Mouse (Mus musculus): ENCODE results near the gene Etfbkmt. TPM values are rescaled to one million over a fixed set of nuclear protein-coding genes. Genes with fewer than 3 reads are reported as not detected.
"Not testable (repeated sequence)": the region's sequence is repeated elsewhere in the genome, so short reads cannot be mapped to it uniquely, and the experiment has no call there.

Etfbkmt gene
- polyA plus RNA-seq, 1 experiment from 2014 or later = 8.2 TPM

DNA sequence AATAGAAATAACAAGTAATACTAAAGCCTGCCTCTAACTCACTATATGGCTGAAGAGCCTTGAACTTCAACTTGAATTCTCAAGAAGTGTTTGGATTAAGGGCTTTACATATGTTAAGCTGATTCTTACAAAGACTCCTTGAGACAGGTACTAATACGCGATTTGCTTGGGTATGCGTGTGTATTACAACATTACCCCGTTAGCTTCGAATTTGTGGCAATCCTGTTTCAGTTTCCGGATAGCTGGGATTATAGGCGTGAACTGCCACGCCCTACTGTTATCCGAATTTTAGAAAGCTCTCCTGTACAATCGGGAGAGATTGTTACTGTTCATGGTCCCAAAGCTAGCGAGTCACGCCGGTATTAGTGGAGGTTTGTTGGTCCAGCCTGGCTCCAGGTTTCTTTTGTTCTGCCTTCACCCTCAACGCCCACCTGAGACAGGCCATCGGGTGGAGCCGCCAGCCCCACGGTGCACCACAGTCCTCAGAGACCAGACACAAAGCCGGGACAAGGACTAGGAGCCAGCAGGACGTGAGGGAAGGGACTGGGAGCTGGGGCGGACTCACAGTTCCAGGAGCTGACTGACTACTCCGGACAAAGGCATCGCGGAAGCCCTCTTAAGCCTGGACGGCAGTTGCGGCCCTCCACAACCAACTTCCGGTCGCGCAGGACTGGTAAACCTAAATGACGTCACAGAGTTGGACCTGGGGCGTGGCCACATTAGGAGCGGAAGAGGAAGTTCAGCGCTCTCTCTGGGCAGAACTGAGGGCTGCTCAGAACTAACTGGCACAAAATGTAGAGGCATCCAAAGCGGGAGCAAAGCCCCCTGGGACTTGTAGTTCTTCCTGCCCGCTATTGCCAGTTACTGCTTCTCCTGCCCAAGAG is 48.6 kb downstream of the Etfbkmt start, which contains the start of gene Amn1:
TSS of gene Amn1 (minus strand) at position 672 of the 884 bp plus-strand sequence.
- Histone ChIP-seq H3K4me2 (ENCODE audit: low read depth) (peak within 1 kb of the TSS; percentile 65), H3K4me3 (ENCODE audit: low read depth, low read length) (peak within 1 kb of the TSS; percentile 84), H3K27me3 (ENCODE audit: control insufficient read depth, insufficient read depth, low read length) (no peaks in the 10 kb centered on the region), H3K36me3 (ENCODE audit: control insufficient read depth, insufficient read depth, low read length) (no peaks in the 10 kb centered on the region), H3K4me1 (ENCODE audit: control insufficient read depth, insufficient read depth, low read length) (peaks cover 5% of the 10 kb centered on the region; the same call in 1 of the 2 replicates), H3K9ac (ENCODE audit: low read length) (peak within 1 kb of the TSS; percentile 99), H3K9me3 (ENCODE audit: control insufficient read depth, low read length) (no peaks in the 10 kb centered on the region), H3K27ac (ENCODE audit: low read depth, low read length) (peak within 1 kb of the TSS; percentile 95)
- 1% methylated on average over 34 of the region's 34 CpGs for WGBS
- ATAC-seq (ENCODE audit: insufficient read depth, low FRiP score, low TSS enrichment) (peak; percentile 99), DNase-seq (ENCODE audit: low spot score) (peak; percentile 95)

- peak overlapping the region; percentile 84 for H3K4me3 ChIP-seq (ENCODE audit: low read depth, low read length)
- peak; percentile 71; the same call in 1 of the 2 replicates for ATAC-seq (ENCODE audit: insufficient read depth, low FRiP score, low TSS enrichment)
- WGBS = 36% methylated on average over 8 of the region's 8 CpGs
- DNase-seq (ENCODE audit: low spot score) = no peak
- H3K9ac ChIP-seq (ENCODE audit: low read length) = peak overlapping the region; percentile 99
- H3K4me2 ChIP-seq (ENCODE audit: low read depth) = peak overlapping the region; percentile 65
- peaks cover 5% of the 10 kb centered on the region; the same call in 1 of the 2 replicates for H3K4me1 ChIP-seq (ENCODE audit: control insufficient read depth, insufficient read depth, low read length)
- no peaks in the 10 kb centered on the region for H3K9me3 ChIP-seq (ENCODE audit: control insufficient read depth, low read length)
- H3K36me3 ChIP-seq (ENCODE audit: control insufficient read depth, insufficient read depth, low read length) = no peaks in the 10 kb centered on the region
- peak overlapping the region; percentile 95; the same call in 1 of the 2 replicates for H3K27ac ChIP-seq (ENCODE audit: low read depth, low read length)
- no peaks in the 10 kb centered on the region for H3K27me3 ChIP-seq (ENCODE audit: control insufficient read depth, insufficient read depth, low read length)
Measured at GRCm38 (mm10) chr6:149188925-149189257, 49.2 kb downstream of the Etfbkmt start.

DNA sequence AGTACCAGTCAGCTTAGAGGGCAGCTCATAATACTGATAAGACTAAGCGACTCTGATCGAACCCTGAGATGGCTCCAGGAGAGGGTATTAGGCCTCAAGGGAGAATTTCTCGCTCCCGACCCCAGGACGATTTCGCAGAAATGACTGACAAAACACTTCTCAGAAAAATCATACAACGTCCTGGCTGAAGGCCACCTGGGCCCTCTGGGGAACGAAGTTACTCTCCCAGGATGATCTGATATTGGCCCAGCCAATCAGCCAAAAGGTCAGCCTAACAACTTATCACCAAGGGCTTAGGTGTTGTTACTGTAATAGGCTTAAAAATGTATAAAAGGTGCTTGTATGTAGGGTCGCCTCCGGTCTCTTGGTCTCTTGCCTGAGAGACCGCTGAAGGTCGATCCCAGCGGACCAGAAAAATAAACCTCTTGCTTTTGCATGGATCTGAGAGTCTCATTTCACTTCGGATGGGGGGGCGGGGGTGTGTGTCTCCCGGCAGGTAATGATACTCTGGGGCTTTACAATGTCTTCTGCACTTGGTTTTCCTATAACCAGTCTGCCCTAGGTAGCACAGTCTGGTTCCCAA is 49.8 kb downstream of the Etfbkmt start:
- H3K36me3 ChIP-seq (ENCODE audit: control insufficient read depth, insufficient read depth, low read length) = no peaks in the 10 kb centered on the region
- no peak overlapping the region for H3K4me2 ChIP-seq (ENCODE audit: low read depth)
- no peaks in the 10 kb centered on the region for H3K27me3 ChIP-seq (ENCODE audit: control insufficient read depth, insufficient read depth, low read length)
- H3K27ac ChIP-seq (ENCODE audit: low read depth, low read length) = no peak overlapping the region
- ATAC-seq (ENCODE audit: insufficient read depth, low FRiP score, low TSS enrichment) (no peak), DNase-seq (ENCODE audit: low spot score) (no peak)
- peaks cover 5% of the 10 kb centered on the region; the same call in 1 of the 2 replicates for H3K4me1 ChIP-seq (ENCODE audit: control insufficient read depth, insufficient read depth, low read length)
- no peak overlapping the region for H3K9ac ChIP-seq (ENCODE audit: low read length)
- WGBS = 96% methylated on average over 16 of the region's 16 CpGs
- H3K4me3 ChIP-seq (ENCODE audit: low read depth, low read length) = no peak overlapping the region
- no peaks in the 10 kb centered on the region for H3K9me3 ChIP-seq (ENCODE audit: control insufficient read depth, low read length)

- not testable (repeated sequence) for H3K9ac ChIP-seq (ENCODE audit: low read length); DNase-seq (ENCODE audit: low spot score); H3K36me3 ChIP-seq (ENCODE audit: control insufficient read depth, insufficient read depth, low read length); ATAC-seq (ENCODE audit: insufficient read depth, low FRiP score, low TSS enrichment); H3K9me3 ChIP-seq (ENCODE audit: control insufficient read depth, low read length); H3K4me3 ChIP-seq (ENCODE audit: low read depth, low read length); H3K27ac ChIP-seq (ENCODE audit: low read depth, low read length); H3K27me3 ChIP-seq (ENCODE audit: control insufficient read depth, insufficient read depth, low read length); H3K4me1 ChIP-seq (ENCODE audit: control insufficient read depth, insufficient read depth, low read length); H3K4me2 ChIP-seq (ENCODE audit: low read depth)
- WGBS = 88% methylated on average over 5 of the region's 5 CpGs
Measured at GRCm38 (mm10) chr6:149191951-149192350, 52.3 kb downstream of the Etfbkmt start.

GRCm38 (mm10) chr6:149193276-149193905 is 53.7 kb downstream of the Etfbkmt start:
- no peak overlapping the region for H3K27ac ChIP-seq (ENCODE audit: low read depth, low read length)
- H3K27me3 ChIP-seq (ENCODE audit: control insufficient read depth, insufficient read depth, low read length) = no peaks in the 10 kb centered on the region
- no peaks in the 10 kb centered on the region for H3K36me3 ChIP-seq (ENCODE audit: control insufficient read depth, insufficient read depth, low read length)
- H3K4me2 ChIP-seq (ENCODE audit: low read depth) = no peak overlapping the region
- no peaks in the 10 kb centered on the region for H3K9me3 ChIP-seq (ENCODE audit: control insufficient read depth, low read length)
- 84% methylated on average over 5 of the region's 5 CpGs for WGBS
- ATAC-seq (ENCODE audit: insufficient read depth, low FRiP score, low TSS enrichment) (no peak), DNase-seq (ENCODE audit: low spot score) (no peak)
- H3K4me3 ChIP-seq (ENCODE audit: low read depth, low read length) = no peak overlapping the region
- no peak overlapping the region for H3K9ac ChIP-seq (ENCODE audit: low read length)
- H3K4me1 ChIP-seq (ENCODE audit: control insufficient read depth, insufficient read depth, low read length) = no peaks in the 10 kb centered on the region

DNA sequence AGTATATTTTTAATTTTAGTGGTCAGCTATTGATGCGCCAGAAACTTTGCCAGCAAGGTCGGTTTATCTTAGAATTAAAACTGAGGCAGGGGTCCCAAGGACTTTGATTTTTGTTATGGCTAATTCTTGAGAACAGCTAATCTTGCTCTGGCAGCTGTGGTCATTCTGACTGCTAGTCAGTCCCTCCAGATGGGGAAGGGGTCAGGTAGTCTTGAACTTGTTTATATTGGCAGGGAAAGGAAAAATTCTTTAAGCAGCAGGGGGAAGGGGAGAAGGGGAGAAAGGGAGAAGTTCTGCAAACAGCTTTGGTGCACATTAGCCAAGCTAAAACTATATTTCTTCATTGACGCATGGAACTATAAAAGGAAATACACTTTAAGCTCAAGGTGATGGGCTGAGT is 57.5 kb downstream of the Etfbkmt start:
- WGBS = 84% methylated on average over 3 of the region's 3 CpGs
- no peak overlapping the region for H3K9ac ChIP-seq (ENCODE audit: low read length)
- no peaks in the 10 kb centered on the region for H3K36me3 ChIP-seq (ENCODE audit: control insufficient read depth, insufficient read depth, low read length)
- DNase-seq (ENCODE audit: low spot score) (no peak), ATAC-seq (ENCODE audit: insufficient read depth, low FRiP score, low TSS enrichment) (no peak)
- H3K4me2 ChIP-seq (ENCODE audit: low read depth) = no peak overlapping the region
- no peak overlapping the region for H3K27ac ChIP-seq (ENCODE audit: low read depth, low read length)
- no peaks in the 10 kb centered on the region for H3K4me1 ChIP-seq (ENCODE audit: control insufficient read depth, insufficient read depth, low read length)
- no peaks in the 10 kb centered on the region for H3K9me3 ChIP-seq (ENCODE audit: control insufficient read depth, low read length)
- no peaks in the 10 kb centered on the region for H3K27me3 ChIP-seq (ENCODE audit: control insufficient read depth, insufficient read depth, low read length)
- no peak overlapping the region for H3K4me3 ChIP-seq (ENCODE audit: low read depth, low read length)

DNA sequence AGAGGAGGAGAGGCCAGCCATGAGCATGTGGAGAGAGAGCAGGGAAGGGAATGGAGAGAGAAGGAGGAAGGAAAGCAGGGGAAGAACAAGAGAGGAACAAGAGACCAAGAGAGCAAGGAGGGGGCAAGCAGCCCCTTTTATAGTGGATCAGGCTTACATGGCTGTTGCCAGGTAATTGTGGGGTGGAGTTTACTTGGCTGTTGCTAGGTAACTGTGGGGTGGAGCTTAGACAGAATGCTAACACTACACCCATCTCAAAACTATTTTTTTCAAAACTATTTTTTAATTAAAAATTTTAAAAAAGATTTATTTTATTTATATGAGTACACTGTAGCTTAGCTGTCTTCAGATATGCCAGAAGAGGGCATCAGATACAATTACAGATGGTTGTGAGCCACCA is 58.9 kb downstream of the Etfbkmt start:
- DNase-seq (ENCODE audit: low spot score) = no peak
- H3K9me3 ChIP-seq (ENCODE audit: control insufficient read depth, low read length) = no peaks in the 10 kb centered on the region
- H3K27me3 ChIP-seq (ENCODE audit: control insufficient read depth, insufficient read depth, low read length) = no peaks in the 10 kb centered on the region
- H3K4me3 ChIP-seq (ENCODE audit: low read depth, low read length) = no peak overlapping the region
- H3K27ac ChIP-seq (ENCODE audit: low read depth, low read length) = no peak overlapping the region
- H3K4me1 ChIP-seq (ENCODE audit: control insufficient read depth, insufficient read depth, low read length) = no peaks in the 10 kb centered on the region
- no peak overlapping the region for H3K4me2 ChIP-seq (ENCODE audit: low read depth)
- no peak overlapping the region for H3K9ac ChIP-seq (ENCODE audit: low read length)
- no peaks in the 10 kb centered on the region for H3K36me3 ChIP-seq (ENCODE audit: control insufficient read depth, insufficient read depth, low read length)
- ATAC-seq (ENCODE audit: insufficient read depth, low FRiP score, low TSS enrichment) = no peak

Measured in neural tube, embryonic 11.5 days (tissue).